Mouse (Mus musculus): ENCODE data around the gene Ctrb1.

DNA sequence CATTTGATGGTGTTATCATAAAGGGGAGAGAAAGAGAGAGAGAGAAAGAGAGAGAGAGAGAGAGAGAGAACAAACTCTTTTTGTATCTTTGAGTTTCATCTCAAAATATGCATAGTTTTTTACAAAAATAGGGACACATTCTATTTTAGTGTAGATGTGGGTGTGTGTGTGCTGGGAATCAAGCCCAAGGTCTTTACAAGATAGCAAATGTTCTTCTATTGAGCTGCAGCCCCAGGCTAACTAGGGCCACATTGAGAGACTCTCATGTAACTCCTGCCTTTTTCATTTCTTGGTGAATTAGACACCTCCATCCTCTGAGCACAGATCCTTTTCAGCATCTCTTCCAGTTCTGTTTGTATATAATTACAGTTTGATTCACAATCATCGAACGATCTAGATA, 49.7 kb downstream of the Ctrb1 start:
- TF ChIP-seq TAL1 (conservative IDR thresholded peaks at IDR 0.05; ENCODE audit: low read depth, low read length) (no peak), CTCF (IDR thresholded peaks at IDR 0.05; ENCODE audit: low read depth, low read length) (no peak), GATA1 (IDR thresholded peaks at IDR 0.05; ENCODE audit: borderline replicate concordance, low read length) (no peak), POLR2AphosphoS5 (IDR thresholded peaks at IDR 0.05; ENCODE audit: insufficient replicate concordance, low read depth, low read length) (no peak)

Data from G1E (cell line).